Mouse (Mus musculus) kidney, embryonic 14.5 days (tissue): ENCODE results near the gene Zbtb3. TPM values are rescaled to one million over a fixed set of nuclear protein-coding genes. Genes with fewer than 3 reads are reported as not detected.

ENCODE experiments used
- ATAC-seq: fragments of 200-750 bp; cut with Nextera tagmentation; 2 replicates; pipeline ENCODE4 v1.8.0; 2017; ENCODE audit warnings: moderate number of reproducible peaks, mild to moderate bottlenecking, moderate TSS enrichment, moderate library complexity; ENCODE audit not compliant: low FRiP score, low TSS enrichment
- H3K27ac ChIP-seq: fragments of 300-500 bp; sonication (generic); 2 replicates; pipeline ENCODE4 v1.5.1; 2014; ENCODE audit warnings: low read depth, mild to moderate bottlenecking, low read length, moderate library complexity, mixed read lengths
- H3K27me3 ChIP-seq: fragments of 300-500 bp; sonication (generic); 2 replicates; pipeline ENCODE4 v1.6.1; 2014; ENCODE audit warnings: mild to moderate bottlenecking, low read length; ENCODE audit not compliant: control insufficient read depth, insufficient read depth
- H3K36me3 ChIP-seq: fragments of 300-500 bp; sonication (generic); 2 replicates; pipeline ENCODE4 v1.6.1; 2014; ENCODE audit warnings: low read length, mixed read lengths; ENCODE audit not compliant: control insufficient read depth, insufficient read depth
- H3K4me1 ChIP-seq: fragments of 300-500 bp; sonication (generic); 2 replicates; pipeline ENCODE4 v1.6.1; 2014; ENCODE audit warnings: low read length, mixed read lengths; ENCODE audit not compliant: control insufficient read depth, insufficient read depth
- H3K4me2 ChIP-seq: fragments of 300-500 bp; sonication (generic); replicated peaks from 2 replicates; pipeline ENCODE4 v1.6.1; 2014; ENCODE audit warnings: low read depth, mild to moderate bottlenecking, low read length
- H3K4me3 ChIP-seq: fragments of 300-500 bp; sonication (generic); 2 replicates; pipeline ENCODE4 v1.5.1; 2014; ENCODE audit warnings: mild to moderate bottlenecking, low read length
- H3K9ac ChIP-seq: fragments of 300-500 bp; sonication (generic); 2 replicates; pipeline ENCODE4 v1.6.1; 2014; ENCODE audit warnings: low read depth, mild to moderate bottlenecking, low read length, moderate library complexity
- H3K9me3 ChIP-seq: fragments of 300-500 bp; sonication (generic); 2 replicates; pipeline ENCODE4 v1.6.1; 2016; ENCODE audit warnings: low read length; ENCODE audit not compliant: control insufficient read depth
- WGBS: fragments of 180-500 bp; shearing (Covaris S2); extraction: QIAGEN DNeasy Blood & Tissue Kit; methylation state at CpG from one replicate; pipeline ENCODE4 v1.1.7; 2014; 5-methylcytosine and 5-hydroxymethylcytosine counted together
- polyA plus RNA-seq: library from polyadenylated mRNA; unstranded; fragments of >200 nt; fragmentation: Nextera tagmentation; extraction: Ambion mirVana; gene quantifications from 2 replicates; pipeline ENCODE4 v1.2.1, GENCODE M21; 2014

Gene Zbtb3
- polyA plus RNA-seq, 1 experiment from 2014 or later, result 5.1 TPM

- 90% methylated on average over 6 of the region's 6 CpGs for WGBS
- no peaks in the 10 kb centered on the region for H3K9me3 ChIP-seq
- H3K9ac ChIP-seq, result no peak overlapping the region
- no peak overlapping the region for H3K27ac ChIP-seq
- peaks cover 25% of the 10 kb centered on the region; the same call in 1 of the 2 replicates for H3K4me1 ChIP-seq
- H3K4me2 ChIP-seq, result no peak overlapping the region
- H3K27me3 ChIP-seq, result no peaks in the 10 kb centered on the region
- ATAC-seq, result no peak
- peaks cover 32% of the 10 kb centered on the region for H3K36me3 ChIP-seq
- H3K4me3 ChIP-seq, result no peak overlapping the region
Measured at GRCm38 (mm10) chr19:8842961-8843360, 40.6 kb downstream of the Zbtb3 start.

GRCm38 (mm10) chr19:8844371-8845129 lies 42.2 kb downstream of the Zbtb3 start:
- H3K4me2 ChIP-seq, result no peak overlapping the region
- ATAC-seq, result no peak
- no peaks in the 10 kb centered on the region for H3K9me3 ChIP-seq
- peaks cover 11% of the 10 kb centered on the region; the same call in 1 of the 2 replicates for H3K4me1 ChIP-seq
- H3K4me3 ChIP-seq, result no peak overlapping the region
- no peak overlapping the region for H3K9ac ChIP-seq
- 71% methylated on average over 5 of the region's 5 CpGs for WGBS
- peaks cover 35% of the 10 kb centered on the region for H3K36me3 ChIP-seq
- no peak overlapping the region for H3K27ac ChIP-seq
- no peaks in the 10 kb centered on the region for H3K27me3 ChIP-seq

- no peak for ATAC-seq
- H3K4me2 ChIP-seq, result no peak overlapping the region
- no peak overlapping the region for H3K27ac ChIP-seq
- no peaks in the 10 kb centered on the region for H3K9me3 ChIP-seq
- H3K27me3 ChIP-seq, result no peaks in the 10 kb centered on the region
- H3K4me1 ChIP-seq, result no peaks in the 10 kb centered on the region
- H3K4me3 ChIP-seq, result no peak overlapping the region
- 81% methylated on average over 5 of the region's 5 CpGs for WGBS
- peaks cover 24% of the 10 kb centered on the region for H3K36me3 ChIP-seq
- no peak overlapping the region for H3K9ac ChIP-seq
Measured at GRCm38 (mm10) chr19:8848356-8848755, 46.0 kb downstream of the Zbtb3 start.

- no peak within 1 kb of the TSS for H3K4me2 ChIP-seq
- no peak within 1 kb of the TSS for H3K4me3 ChIP-seq
- 31% methylated on average over 7 of the region's 7 CpGs for WGBS
- no peaks in the 10 kb centered on the region for H3K9me3 ChIP-seq
- peak; percentile 70; the same call in 1 of the 2 replicates for ATAC-seq
- H3K4me1 ChIP-seq, result no peaks in the 10 kb centered on the region
- H3K27ac ChIP-seq, result no peak within 1 kb of the TSS
- no peaks in the 10 kb centered on the region for H3K27me3 ChIP-seq
- no peak within 1 kb of the TSS for H3K9ac ChIP-seq
- peaks cover 21% of the 10 kb centered on the region for H3K36me3 ChIP-seq
Measured at GRCm38 (mm10) chr19:8850402-8850901, 48.1 kb downstream of the Zbtb3 start, which contains the start of gene Lrrn4cl. Lrrn4cl (plus strand) TSS chr19:8850768.

- no peaks in the 10 kb centered on the region for H3K4me1 ChIP-seq
- H3K4me3 ChIP-seq, result no peak overlapping the region
- H3K27ac ChIP-seq, result no peak overlapping the region
- 57% methylated on average over 7 of the region's 7 CpGs for WGBS
- H3K36me3 ChIP-seq, result peaks cover 12% of the 10 kb centered on the region; the same call in 1 of the 2 replicates
- no peaks in the 10 kb centered on the region for H3K27me3 ChIP-seq
- no peak overlapping the region for H3K9ac ChIP-seq
- ATAC-seq, result no peak
- H3K9me3 ChIP-seq, result no peaks in the 10 kb centered on the region
- no peak overlapping the region for H3K4me2 ChIP-seq
Measured at GRCm38 (mm10) chr19:8851639-8852038, 49.3 kb downstream of the Zbtb3 start.

GRCm38 (mm10) chr19:8852236-8852928 lies 50.0 kb downstream of the Zbtb3 start:
- Histone ChIP-seq H3K27ac (no peak overlapping the region), H3K36me3 (peaks cover 8% of the 10 kb centered on the region; the same call in 1 of the 2 replicates), H3K9ac (no peak overlapping the region), H3K4me2 (no peak overlapping the region), H3K9me3 (no peaks in the 10 kb centered on the region), H3K4me1 (no peaks in the 10 kb centered on the region), H3K4me3 (no peak overlapping the region), H3K27me3 (no peaks in the 10 kb centered on the region)
- WGBS, result 56% methylated on average over 10 of the region's 10 CpGs
- ATAC-seq, result no peak

- Histone ChIP-seq H3K27me3 (no peaks in the 10 kb centered on the region), H3K9me3 (no peaks in the 10 kb centered on the region), H3K4me1 (no peaks in the 10 kb centered on the region), H3K27ac (no peak overlapping the region), H3K4me3 (no peak overlapping the region), H3K9ac (no peak overlapping the region), H3K4me2 (no peak overlapping the region), H3K36me3 (peaks cover 3% of the 10 kb centered on the region; the same call in 1 of the 2 replicates)
- 83% methylated on average over 3 of the region's 3 CpGs for WGBS
- ATAC-seq, result no peak
Measured at GRCm38 (mm10) chr19:8853117-8853516, 50.8 kb downstream of the Zbtb3 start.
